Mouse (Mus musculus) adrenal gland, adult 8-10 months (tissue): ENCODE measurements around the gene Bnc1. TPM values are rescaled to one million over a fixed set of nuclear protein-coding genes. Genes with fewer than 3 reads are reported as not detected.

ENCODE experiments used
- DNase-seq: peaks from one replicate; pipeline ENCODE4 v3.0.0; 2022
- total RNA-seq, 4 experiments: library from RNA; stranded (reverse); gene quantifications; 2 replicates each; pipeline ENCODE4 v1.2.4; 2022

Gene Bnc1
- total RNA-seq, 4 experiments from 2014 or later, result 0.09 to 0.73 (median 0.50) TPM

DNA sequence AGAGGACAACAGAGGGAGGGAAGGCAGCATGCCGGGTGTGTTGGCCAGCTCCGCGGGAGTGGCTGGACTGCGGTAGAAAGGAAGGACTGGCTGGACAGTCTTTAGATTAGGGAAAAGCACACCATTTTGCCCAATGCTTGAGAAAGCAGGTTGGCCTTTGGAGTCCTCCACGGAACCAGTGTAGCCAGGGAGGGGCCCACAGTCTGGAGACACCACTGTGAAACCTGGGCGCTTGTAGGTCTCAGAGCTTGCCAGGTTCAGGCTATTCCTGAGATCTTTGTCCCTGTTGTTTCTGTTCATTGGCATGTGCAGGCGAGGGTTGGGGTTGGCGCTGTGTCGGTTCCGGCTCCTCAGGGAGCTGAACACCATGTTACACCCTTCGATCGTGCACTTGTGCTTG, 18.2 kb downstream of the Bnc1 start:
- no peak for DNase-seq

DNA sequence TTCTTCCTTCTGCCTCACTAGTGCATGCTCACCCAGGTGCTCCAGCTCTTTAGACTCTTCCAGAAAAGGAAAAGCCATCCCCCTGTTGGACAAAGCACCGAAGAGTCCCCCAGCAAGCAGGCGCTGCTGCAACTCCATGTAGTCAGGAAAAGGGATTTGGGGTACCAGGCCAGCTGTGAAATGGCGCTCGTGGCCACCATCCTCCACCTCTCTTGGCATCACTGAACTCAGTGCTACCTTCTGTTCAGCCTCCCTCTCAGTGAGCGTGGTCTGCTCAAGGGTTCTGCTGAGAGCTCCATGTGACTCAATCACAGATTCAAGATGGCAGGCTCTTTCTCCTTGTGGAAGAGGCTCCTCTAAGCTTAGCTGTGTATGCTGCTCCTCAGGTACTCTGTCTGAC, 18.8 kb downstream of the Bnc1 start:
- DNase-seq, result no peak

DNA sequence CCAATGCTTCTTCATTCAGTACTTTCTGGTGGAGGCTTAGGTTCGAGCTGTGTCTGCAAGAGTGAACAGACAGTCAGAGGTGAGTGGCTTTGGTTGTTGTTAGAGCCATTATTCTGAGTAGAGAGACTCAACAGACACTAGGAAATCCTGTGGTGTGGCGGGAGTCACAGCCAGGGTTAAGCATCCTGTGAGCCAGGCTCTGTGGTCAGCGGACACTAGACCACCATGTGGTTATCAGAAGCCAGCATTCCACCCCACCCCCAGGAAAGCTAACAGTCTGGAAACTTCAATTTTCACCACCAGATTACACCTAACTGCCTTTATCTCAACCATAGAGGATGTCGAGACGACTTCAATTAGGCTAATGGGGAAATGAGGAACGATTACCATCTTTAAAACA, 23.1 kb downstream of the Bnc1 start:
- DNase-seq, result no peak

DNA sequence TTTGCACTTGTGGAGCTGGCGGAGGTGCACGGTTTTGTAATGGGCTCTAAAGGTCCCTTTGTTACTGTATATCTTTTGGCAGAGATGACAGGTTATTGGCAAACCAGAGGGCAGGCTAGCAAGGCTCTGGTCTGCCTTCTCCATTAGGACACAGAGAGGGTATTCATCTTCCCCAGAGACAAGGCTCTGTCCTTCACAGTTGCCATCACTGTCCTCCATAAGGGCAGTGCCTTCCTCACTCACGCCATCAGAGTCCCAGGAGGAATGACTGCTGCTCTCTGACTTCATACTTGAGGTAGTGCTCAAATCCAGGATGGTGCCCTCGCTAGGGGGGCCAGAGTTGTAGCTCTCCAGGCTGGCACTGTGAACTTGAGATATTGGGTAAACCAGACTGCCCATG, 23.6 kb downstream of the Bnc1 start:
- DNase-seq, result no peak

DNA sequence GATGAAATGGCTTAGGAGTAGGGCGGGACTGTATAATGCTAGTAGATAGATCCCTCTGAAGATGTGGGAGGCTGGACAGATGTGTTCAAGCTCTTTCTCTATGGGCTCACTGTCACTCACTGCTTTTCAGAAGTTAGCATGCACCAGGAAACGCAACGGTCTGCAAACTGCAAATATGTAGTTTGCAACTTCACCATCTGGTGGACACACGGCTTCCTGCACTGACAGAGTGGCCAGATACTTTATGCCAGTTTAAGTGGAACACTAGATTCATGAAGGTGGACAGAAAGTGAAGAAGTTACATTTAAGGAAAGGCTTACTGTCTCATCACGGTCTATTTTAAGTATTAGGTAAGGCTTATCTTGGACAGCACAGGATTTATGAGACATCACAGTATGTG, 25.9 kb downstream of the Bnc1 start:
- DNase-seq, result no peak

DNA sequence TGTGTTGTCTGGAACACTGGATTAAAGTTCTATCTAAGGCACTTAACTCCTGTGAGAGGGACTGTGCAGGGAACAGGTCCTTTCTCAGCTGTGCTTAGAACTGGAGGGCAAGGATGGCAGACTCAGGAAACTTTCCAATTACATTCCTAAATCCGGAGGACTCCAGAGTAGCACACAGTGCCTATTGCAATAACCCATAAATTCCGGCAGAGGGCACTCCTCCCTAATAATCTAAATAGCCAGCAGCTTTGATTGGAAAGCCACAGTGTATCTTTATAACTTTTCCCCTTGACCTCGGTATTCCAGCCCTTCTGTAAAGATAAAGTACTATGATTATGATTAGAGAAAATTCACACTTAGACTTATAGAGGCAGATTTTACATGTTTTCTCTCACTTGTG, 32.4 kb downstream of the Bnc1 start:
- no peak for DNase-seq

DNA sequence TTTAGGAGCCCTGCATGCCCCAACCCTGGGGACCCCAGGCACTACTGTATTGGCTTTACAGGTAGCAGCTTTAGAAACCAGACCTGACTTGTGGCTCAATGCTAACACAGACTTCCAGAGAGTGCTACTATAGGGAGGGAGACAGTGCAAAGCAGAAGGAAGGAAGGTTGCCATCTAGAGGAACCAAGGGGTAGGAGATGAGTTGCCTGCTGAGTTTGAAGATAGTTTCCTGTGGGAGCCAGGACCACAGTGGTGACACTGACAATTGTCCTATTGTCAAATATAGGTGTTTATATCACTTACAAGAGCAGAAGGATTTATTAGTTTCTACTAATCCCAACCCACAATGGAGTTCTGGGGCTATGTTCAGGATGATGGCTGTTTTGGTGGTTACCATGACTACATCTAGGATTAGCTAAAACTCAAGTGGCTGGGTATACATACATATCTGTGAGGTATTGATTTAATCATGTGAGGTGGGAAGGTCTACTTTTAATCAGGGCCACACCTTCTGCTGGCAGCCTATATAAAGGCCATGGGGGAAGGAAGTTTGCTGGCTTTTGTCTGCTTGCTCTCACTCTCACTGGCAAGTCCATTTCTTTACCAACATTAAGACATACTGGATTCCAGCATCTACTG, 37.8 kb downstream of the Bnc1 start:
- DNase-seq, result no peak

DNA sequence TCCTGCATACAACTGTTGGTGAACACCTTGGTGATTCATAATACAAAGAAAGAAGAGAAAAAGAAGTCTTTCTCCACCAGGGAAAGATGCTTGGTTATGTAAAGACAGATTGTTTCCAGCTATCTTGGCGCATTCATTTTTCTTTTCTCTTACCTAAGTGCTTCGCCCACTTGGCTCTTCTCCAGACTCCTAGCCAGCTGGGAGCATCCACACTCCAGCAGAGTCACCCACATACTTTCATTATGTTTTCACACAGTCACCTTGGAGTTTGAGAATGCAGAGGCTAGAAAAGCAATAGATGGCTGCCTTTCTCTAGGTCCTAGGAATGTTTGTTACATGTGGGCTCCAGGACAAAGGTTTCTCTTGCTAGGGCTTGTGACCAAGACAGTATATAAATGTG, 41.6 kb downstream of the Bnc1 start:
- no peak for DNase-seq

DNA sequence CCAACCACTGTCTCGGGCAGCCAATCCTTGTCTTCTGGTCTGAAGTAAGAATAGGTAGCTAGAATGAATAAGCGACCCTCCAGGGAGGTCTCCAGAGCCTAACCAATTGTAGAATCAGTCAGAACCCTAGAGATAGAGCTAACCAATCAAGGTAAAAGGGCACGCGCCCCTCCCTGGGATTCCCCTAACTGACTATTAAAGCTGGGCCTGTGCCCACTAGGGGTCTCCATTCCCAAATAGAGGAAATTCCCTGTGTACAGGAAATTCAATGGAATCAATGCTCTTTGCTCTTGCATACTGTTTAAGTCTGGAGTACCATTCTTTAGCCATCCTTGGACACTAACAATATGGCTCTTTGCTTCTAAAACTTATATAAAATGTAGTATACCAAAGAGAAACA, 46.7 kb downstream of the Bnc1 start:
- no peak for DNase-seq

DNA sequence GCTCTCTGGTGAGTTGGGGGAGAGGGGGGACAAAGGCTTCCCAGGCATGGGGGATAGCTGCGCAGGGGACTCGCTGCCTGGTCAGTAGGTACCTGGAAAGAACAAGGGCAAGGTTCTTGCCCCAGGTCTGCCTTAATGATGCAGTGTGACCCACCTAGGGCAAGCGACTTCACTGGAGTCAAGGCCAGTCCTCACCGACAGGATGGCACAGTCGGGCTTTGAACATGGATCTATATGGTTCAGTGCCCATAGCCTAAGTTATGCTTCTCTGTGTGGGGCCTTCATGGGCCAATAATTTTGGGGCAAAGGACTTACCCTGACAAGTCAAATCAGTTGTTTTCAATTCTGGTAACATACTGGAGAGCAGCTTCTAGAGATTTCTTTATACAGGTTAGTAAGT, 57.3 kb downstream of the Bnc1 start:
- no peak for DNase-seq

DNA sequence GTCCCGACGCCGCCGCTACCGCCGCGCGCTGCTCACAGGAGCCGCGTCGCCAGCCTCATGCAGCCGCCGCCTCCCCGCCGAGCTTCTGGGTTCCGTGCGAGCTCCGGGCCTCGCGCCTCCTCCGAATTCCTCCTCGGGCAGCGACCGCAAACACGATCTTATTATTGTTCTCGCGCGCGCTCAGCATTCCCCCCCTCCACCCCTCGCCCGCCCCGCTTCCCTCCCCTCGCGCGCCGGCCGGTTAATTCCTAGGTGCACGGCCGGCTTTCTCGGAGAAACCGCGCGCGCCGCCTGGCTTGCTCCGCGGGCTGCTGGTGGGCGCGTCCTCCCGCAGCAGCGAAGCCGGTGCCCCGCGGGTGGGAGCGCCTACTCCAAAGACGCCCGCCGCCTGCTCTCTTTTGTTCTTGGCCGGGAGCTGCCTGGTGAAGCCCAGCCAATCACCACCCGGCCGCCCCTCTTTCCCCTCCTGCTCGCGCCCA, 57.8 kb downstream of the Bnc1 start, which contains the start of gene Hdgfl3:
Gene Hdgfl3, minus strand, starts transcription at position 207 of the 479 bp plus-strand sequence.
- DNase-seq, result peak; percentile 73

DNA sequence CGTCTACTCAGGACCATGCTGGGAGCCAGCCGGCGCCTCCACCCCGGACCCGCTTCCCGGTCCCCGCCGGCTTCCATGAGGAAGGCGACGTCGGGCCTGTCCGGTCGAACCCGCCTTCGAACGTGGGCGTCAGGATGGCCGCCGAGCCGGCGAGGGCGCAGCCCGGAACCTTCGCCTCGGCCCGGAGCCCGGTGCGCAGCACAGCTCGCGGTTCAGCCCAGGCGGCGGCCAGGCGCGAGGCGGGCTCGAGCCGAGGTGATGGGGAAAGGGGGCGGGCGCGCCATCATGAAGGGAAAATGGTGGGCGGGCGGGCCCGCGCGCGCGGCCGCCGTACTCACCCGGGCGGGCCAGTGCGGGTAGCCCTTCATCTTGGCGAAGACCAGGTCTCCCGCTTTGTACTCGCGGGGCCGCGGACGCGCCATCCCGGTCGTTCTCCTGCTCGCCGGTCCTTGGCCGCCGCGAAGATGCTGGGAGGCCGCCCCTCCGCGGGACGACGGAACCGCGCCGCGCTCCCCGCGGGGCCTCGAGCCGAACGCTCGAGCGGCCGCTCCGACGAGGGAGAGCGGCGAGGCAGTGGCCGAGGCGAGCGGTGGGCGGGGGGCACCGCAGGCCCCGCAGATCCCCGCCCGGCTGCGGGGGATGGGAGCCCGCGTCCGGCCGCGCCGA, 58.4 kb downstream of the Bnc1 start:
- peak; percentile 23 for DNase-seq

DNA sequence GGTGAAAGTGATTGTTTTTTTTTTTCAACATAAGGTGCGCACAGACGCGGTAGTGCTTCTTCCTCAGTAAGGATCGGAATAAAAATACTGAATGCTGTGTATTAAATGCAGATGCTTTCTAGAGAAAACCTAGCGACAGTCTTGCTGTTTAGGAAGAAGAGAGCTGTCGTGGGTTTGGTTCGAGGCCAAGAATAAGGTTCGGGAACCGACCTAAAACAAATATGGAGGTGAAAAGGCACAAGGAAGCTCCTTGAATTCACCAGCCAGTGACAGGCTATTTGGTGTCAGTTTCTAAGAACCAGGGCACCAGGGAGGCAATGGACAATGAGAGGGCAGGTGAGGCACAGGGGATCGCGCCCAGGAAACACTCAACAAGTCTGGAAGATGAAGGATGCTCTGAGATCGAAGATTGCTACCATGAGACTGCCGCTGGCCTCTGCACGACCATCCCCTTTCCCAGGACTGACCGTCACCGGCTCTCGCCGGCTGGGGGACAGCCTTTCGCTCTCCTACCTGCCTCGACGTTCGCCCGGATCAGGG, 59.0 kb downstream of the Bnc1 start:
- no peak for DNase-seq

DNA sequence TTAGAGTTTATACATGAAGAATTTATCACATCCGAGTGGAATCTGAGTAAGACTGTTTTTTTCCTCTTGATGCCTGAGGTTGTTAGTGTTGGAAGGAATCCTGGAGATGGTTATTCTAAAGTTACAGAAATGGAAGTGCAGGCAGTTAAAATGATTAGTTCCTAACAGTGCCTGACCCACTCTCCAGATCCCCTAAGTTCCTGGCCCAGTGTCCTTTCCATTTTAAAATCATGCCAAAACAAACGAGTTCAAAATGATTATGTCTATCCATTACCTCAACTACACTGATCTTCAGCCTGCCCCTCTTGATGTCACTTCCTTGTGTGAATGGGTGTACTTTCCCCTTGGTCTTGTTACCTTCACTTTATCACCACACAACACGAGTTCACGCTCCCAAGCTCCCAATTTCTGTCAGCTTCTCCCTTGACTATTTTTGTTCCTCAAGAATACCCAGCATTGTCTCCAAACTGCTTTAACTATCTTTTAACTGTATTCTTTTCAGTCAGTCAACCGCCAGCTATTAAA, 59.5 kb downstream of the Bnc1 start:
- DNase-seq, result no peak

DNA sequence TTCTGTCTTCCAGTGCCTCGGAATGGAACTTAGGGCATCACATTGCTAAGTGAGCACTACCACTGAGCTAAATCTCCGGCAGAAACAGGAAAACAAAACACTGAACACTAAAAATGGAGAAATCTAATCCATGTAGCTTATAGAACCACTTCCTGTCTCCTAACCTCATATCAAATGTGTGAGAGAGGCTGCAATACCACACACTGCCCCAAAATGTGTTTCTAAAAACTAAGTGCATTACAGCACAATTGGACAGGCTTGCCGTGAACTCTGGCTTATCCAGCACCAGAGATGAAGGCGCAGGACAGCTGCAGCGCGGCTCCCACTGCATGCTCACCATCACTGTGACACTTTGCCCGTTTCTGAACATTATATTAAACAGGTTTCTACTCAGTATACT, 63.1 kb downstream of the Bnc1 start:
- DNase-seq, result no peak

DNA sequence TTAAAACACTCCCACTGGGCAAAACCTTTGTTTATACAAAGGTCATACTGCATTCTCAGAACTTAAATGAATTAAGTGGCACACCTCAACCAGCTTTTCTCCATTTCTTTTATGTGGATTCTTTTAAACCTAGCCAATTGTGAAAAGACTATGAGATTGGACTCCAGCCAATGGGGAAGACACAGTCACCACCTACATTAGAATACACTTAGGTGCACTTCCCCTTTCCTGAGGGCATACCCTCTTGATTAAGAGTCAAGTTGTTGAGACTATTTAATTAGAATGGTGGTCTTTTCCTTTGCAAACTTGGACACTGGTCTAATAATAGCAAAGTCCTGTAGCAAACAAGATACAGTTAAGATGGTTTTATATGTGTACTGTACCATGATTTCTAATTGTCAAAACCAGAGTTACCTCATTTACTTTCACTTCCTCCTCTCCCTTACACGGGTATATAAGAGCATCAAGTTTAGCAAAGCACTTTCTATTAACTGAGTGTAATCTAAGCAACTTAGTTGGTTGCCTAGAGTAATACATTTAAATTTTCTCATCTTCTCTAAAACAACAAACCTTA, 70.6 kb downstream of the Bnc1 start:
- no peak for DNase-seq

DNA sequence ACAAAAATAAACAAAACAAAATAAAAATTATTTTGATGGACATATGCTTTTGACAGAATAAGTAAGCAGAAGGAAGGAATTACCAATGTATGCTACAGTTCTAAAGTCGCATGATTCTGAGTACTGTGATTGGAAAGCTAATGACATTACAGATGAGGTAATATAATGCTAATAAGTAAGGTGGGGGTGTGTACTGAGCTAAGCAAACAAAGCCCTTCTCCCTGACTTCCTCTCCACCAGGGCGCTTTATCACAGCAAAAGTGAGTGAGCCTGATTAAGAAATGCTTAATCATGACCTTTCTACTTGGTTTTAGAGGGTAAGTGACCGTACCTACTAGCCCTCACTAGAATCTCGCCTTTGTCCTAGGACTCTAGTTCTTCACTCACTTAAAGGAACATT, 71.8 kb downstream of the Bnc1 start:
- DNase-seq, result no peak

DNA sequence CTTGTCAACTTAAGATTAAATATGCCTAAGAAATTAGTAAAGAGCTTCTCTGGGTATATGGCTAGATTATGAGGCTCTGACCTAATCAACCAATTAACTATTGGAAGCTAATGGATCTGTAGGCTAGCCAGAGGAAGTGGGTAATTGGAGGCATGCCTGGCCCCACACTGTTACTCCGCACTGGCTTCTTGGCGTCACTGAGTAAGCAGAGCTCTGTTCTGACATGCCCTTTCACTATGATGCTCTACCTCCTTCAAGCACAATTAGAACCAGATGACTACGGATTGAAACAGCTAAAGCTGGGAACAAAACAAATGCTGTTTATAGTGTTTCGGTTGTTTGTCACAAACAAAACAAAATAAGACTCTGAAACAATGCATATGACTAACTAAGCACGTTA, 73.8 kb downstream of the Bnc1 start:
- no peak for DNase-seq

Other genes with a start within 250 kb of the Bnc1 start
- gene Ramac, start 229.4 kb downstream of the Bnc1 start, total RNA-seq, result 10 to 100 TPM; 46.9 to 62.3 (median 54.4) TPM
- gene 3110040N11Rik, start 202.8 kb downstream of the Bnc1 start, total RNA-seq, result 10 to 100 TPM; 42.5 to 46.9 (median 45.0) TPM
- 100 to 1,000 TPM in 3 of 4 experiments, 10 to 100 TPM in 1; 97.3 to 112 (median 104) TPM for gene Btbd1, start 162.9 kb downstream of the Bnc1 start, total RNA-seq
- gene Gm10160, start 136.5 kb downstream of the Bnc1 start, total RNA-seq, result not detected
- gene Tm6sf1, start 133.3 kb downstream of the Bnc1 start, total RNA-seq, result 10 to 100 TPM; 12.8 to 21.0 (median 16.2) TPM
- gene Hdgfl3, start 57.8 kb downstream of the Bnc1 start, total RNA-seq, result 10 to 100 TPM in 3 of 4 experiments, 1 to 10 TPM in 1; 9.9 to 18.2 (median 13.2) TPM
- gene Sh3gl3, start 181.5 kb upstream of the Bnc1 start, total RNA-seq, result 10 to 100 TPM in 1 of 4 experiments, 1 to 10 TPM in 3; 7.7 to 10.7 (median 8.6) TPM